Mouse (Mus musculus) gastrocnemius, adult 18-20 months (tissue): ENCODE measurements around the gene Zdhhc14. TPM values are rescaled to one million over a fixed set of nuclear protein-coding genes. Genes with fewer than 3 reads are reported as not detected.

Experiments used
- DNase-seq: peaks from one replicate; pipeline ENCODE4 v3.0.0; 2021; ENCODE audit warnings: low spot score
- total RNA-seq, 2 experiments: library from RNA; stranded (reverse); gene quantifications; 2 replicates each; pipeline ENCODE4 v1.2.3; 2021

Zdhhc14 gene
- total RNA-seq, 2 experiments from 2014 or later, result 3.9 to 5.0 TPM

GRCm38 (mm10) chr17:5503981-5504760, 11.8 kb downstream of the Zdhhc14 start:
- DNase-seq, result no peak

- DNase-seq, result no peak
Observed at GRCm38 (mm10) chr17:5504969-5505368, 12.6 kb downstream of the Zdhhc14 start.

GRCm38 (mm10) chr17:5506553-5506952, 14.2 kb downstream of the Zdhhc14 start:
- DNase-seq, result no peak

- DNase-seq, result no peak
Observed at GRCm38 (mm10) chr17:5506988-5507387, 14.6 kb downstream of the Zdhhc14 start.

GRCm38 (mm10) chr17:5508030-5508429, 15.7 kb downstream of the Zdhhc14 start:
- no peak for DNase-seq

GRCm38 (mm10) chr17:5510564-5510963, 18.2 kb downstream of the Zdhhc14 start:
- no peak for DNase-seq

GRCm38 (mm10) chr17:5511724-5512123, 19.4 kb downstream of the Zdhhc14 start:
- DNase-seq, result no peak

- no peak for DNase-seq
Observed at GRCm38 (mm10) chr17:5519466-5519865, 27.1 kb downstream of the Zdhhc14 start.

GRCm38 (mm10) chr17:5519910-5520592, 27.7 kb downstream of the Zdhhc14 start:
- DNase-seq, result no peak

GRCm38 (mm10) chr17:5521532-5521931, 29.2 kb downstream of the Zdhhc14 start:
- DNase-seq, result no peak

- DNase-seq, result no peak
Observed at GRCm38 (mm10) chr17:5529552-5529951, 37.2 kb downstream of the Zdhhc14 start.

GRCm38 (mm10) chr17:5532816-5533215, 40.5 kb downstream of the Zdhhc14 start:
- no peak for DNase-seq

GRCm38 (mm10) chr17:5535357-5535756, 43.0 kb downstream of the Zdhhc14 start:
- no peak for DNase-seq

GRCm38 (mm10) chr17:5536259-5537094, 44.1 kb downstream of the Zdhhc14 start:
- no peak for DNase-seq

GRCm38 (mm10) chr17:5537095-5537575, 44.8 kb downstream of the Zdhhc14 start:
- DNase-seq, result no peak

GRCm38 (mm10) chr17:5542177-5542576, 49.8 kb downstream of the Zdhhc14 start:
- no peak for DNase-seq

- DNase-seq, result no peak
Observed at GRCm38 (mm10) chr17:5544065-5544464, 51.7 kb downstream of the Zdhhc14 start.

- DNase-seq, result no peak
Observed at GRCm38 (mm10) chr17:5545065-5545464, 52.7 kb downstream of the Zdhhc14 start.

- DNase-seq, result no peak
Observed at GRCm38 (mm10) chr17:5548546-5548945, 56.2 kb downstream of the Zdhhc14 start.

GRCm38 (mm10) chr17:5549460-5549859, 57.1 kb downstream of the Zdhhc14 start:
- no peak for DNase-seq

GRCm38 (mm10) chr17:5550444-5550843, 58.1 kb downstream of the Zdhhc14 start:
- DNase-seq, result no peak

- DNase-seq, result no peak
Observed at GRCm38 (mm10) chr17:5551136-5551535, 58.8 kb downstream of the Zdhhc14 start.
